Mouse (Mus musculus) Patski (cell line): ENCODE measurements around the gene Elavl1. TPM values are rescaled to one million over a fixed set of nuclear protein-coding genes. Genes with fewer than 3 reads are reported as not detected.

Source experiments
- ATAC-seq: fragments of 100-300 bp; one replicate; pipeline ENCODE4 v1.8.0; 2021
- CTCF ChIA-PET: fragments of 350-600 bp; sonication (Branson Sonifier 250); formaldehyde crosslinking; loops from one replicate; lab custom pipeline; 2022; ENCODE audit warnings: inconsistent platforms; lab: Charles Lee
- POLR2A ChIA-PET: fragments of 350-600 bp; sonication (Branson Sonifier 250); formaldehyde crosslinking; loops from one replicate; lab custom pipeline; 2022; ENCODE audit warnings: antibody characterized with exemption, inconsistent platforms; lab: Charles Lee
- DNase-seq: peaks from one replicate; pipeline ENCODE4 v3.0.0-alpha.2; 2011; ENCODE audit warnings: low read depth, low spot score
- H3K27me3 ChIP-seq: fragments of 371-371 bp; one replicate; pipeline ENCODE4 v1.5.1; 2021
- CTCF ChIP-seq: fragments of 100-300 bp; IDR thresholded peaks from one replicate; pipeline ENCODE4 v1.5.1; 2021
- in situ Hi-C: fragments of 300-500 bp; cut with MboI; formaldehyde crosslinking; loops from 3 replicates; pipeline ENCODE4 v1.11.1; 2018; ENCODE audit warnings: low pct_unique_long_range_greater_than_20kb, mixed read lengths
- polyA plus RNA-seq: library from polyadenylated mRNA; unstranded; gene quantifications from one replicate; pipeline ENCODE4 v1.2.3, GENCODE M21; 2021

Elavl1 gene
- polyA plus RNA-seq, 1 experiment from 2014 or later: 66.1 TPM

GRCm38 (mm10) chr8:4313254-4314124 lies 11.7 kb downstream of the Elavl1 start:
- CTCF ChIA-PET: interaction anchor here (0.8 to 5.5 kb wide), 5 partner anchors 9 to 63 kb away, joined by 3 to 39 read pairs (median 4); no protein-coding TSS in a partner anchor
- peak; percentile 58 for ATAC-seq
- POLR2A ChIA-PET: no interaction called here
- no peaks in the 10 kb centered on the region for H3K27me3 ChIP-seq
- no peak for TF ChIP-seq CTCF
- no peak for DNase-seq
- in situ Hi-C loops: no loop called here

- H3K27me3 ChIP-seq: no peaks in the 10 kb centered on the region
- in situ Hi-C loops: no loop called here
- ATAC-seq: no peak
- CTCF ChIA-PET: interaction anchor here (0.8 to 5.5 kb wide), 8 partner anchors 10 to 62 kb away, joined by 3 to 39 read pairs (median 4); no protein-coding TSS in a partner anchor
- POLR2A ChIA-PET: interaction anchor here (0.9 to 1.5 kb wide), 2 partner anchors 8 to 27 kb away, joined by 3 to 4 read pairs; no protein-coding TSS in a partner anchor
- TF ChIP-seq CTCF: no peak
- no peak for DNase-seq
Measured at GRCm38 (mm10) chr8:4312104-4312503, 13.1 kb downstream of the Elavl1 start.

GRCm38 (mm10) chr8:4305838-4306237 lies 19.4 kb downstream of the Elavl1 start:
- in situ Hi-C loops: no loop called here
- ChIA-PET POLR2A (no interaction called here), CTCF (interaction anchor here (1.0 to 3.8 kb wide), 2 partner anchors 10 to 16 kb away, joined by 3 to 15 read pairs; no protein-coding TSS in a partner anchor)
- no peak for ATAC-seq
- no peak for DNase-seq
- H3K27me3 ChIP-seq: no peaks in the 10 kb centered on the region
- TF ChIP-seq CTCF: no peak

- no peaks in the 10 kb centered on the region for H3K27me3 ChIP-seq
- TF ChIP-seq CTCF: no peak
- in situ Hi-C loops: no loop called here
- POLR2A ChIA-PET: no interaction called here
- CTCF ChIA-PET: interaction anchor here (1.0 to 3.8 kb wide), 2 partner anchors 18 to 46 kb away, joined by 3 to 15 read pairs; no protein-coding TSS in a partner anchor
- ATAC-seq (no peak), DNase-seq (no peak)
Measured at GRCm38 (mm10) chr8:4304124-4304547, 21.1 kb downstream of the Elavl1 start.

- POLR2A ChIA-PET: no interaction called here
- CTCF ChIA-PET: no interaction called here
- DNase-seq: no peak
- no peaks in the 10 kb centered on the region for H3K27me3 ChIP-seq
- no peak for ATAC-seq
- in situ Hi-C loops: no loop called here
- TF ChIP-seq CTCF: no peak
Measured at GRCm38 (mm10) chr8:4297822-4298221, 27.4 kb downstream of the Elavl1 start.

GRCm38 (mm10) chr8:4292738-4293137 lies 32.5 kb downstream of the Elavl1 start:
- peak; percentile 57 for TF ChIP-seq CTCF
- ChIA-PET CTCF (interaction anchor here (0.7 to 1.5 kb wide), 4 partner anchors 11 to 35 kb away, joined by 3 to 6 read pairs (median 3); no protein-coding TSS in a partner anchor), POLR2A (no interaction called here)
- ATAC-seq: no peak
- H3K27me3 ChIP-seq: no peaks in the 10 kb centered on the region
- in situ Hi-C loops: no loop called here
- DNase-seq: no peak

GRCm38 (mm10) chr8:4276111-4276465 lies 49.1 kb downstream of the Elavl1 start:
- ChIA-PET POLR2A (interaction anchor here (0.7 to 1.4 kb wide), 2 partner anchors 10 to 18 kb away, joined by 3 read pairs; no protein-coding TSS in a partner anchor), CTCF (interaction anchor here (1.1 to 1.5 kb wide), 2 partner anchors 25 to 46 kb away, joined by 4 to 6 read pairs; no protein-coding TSS in a partner anchor)
- DNase-seq (no peak), ATAC-seq (peak; percentile 36)
- TF ChIP-seq CTCF: no peak
- H3K27me3 ChIP-seq: no peaks in the 10 kb centered on the region
- in situ Hi-C loops: loop anchor here (5.0 kb wide), 1 partner anchor 46 kb away; no protein-coding TSS in a partner anchor

- ChIA-PET POLR2A (interaction anchor here (0.6 to 1.4 kb wide), 3 partner anchors 11 to 18 kb away, joined by 3 read pairs; no protein-coding TSS in a partner anchor), CTCF (interaction anchor here (0.8 to 2.0 kb wide), 5 partner anchors 16 to 47 kb away, joined by 3 to 6 read pairs (median 6); no protein-coding TSS in a partner anchor)
- no peak for TF ChIP-seq CTCF
- DNase-seq: peak; percentile 65
- peak; percentile 92 for ATAC-seq
- no peaks in the 10 kb centered on the region for H3K27me3 ChIP-seq
- in situ Hi-C loops: loop anchor here (5.0 kb wide), 1 partner anchor 47 kb away; no protein-coding TSS in a partner anchor
Measured at GRCm38 (mm10) chr8:4275275-4276110, 49.7 kb downstream of the Elavl1 start, which contains the start of gene Timm44. TSS of gene Timm44 (minus strand) at chr8:4275913.

- in situ Hi-C loops: no loop called here
- TF ChIP-seq CTCF: no peak
- ChIA-PET POLR2A (no interaction called here), CTCF (no interaction called here)
- DNase-seq (no peak), ATAC-seq (no peak)
- no peaks in the 10 kb centered on the region for H3K27me3 ChIP-seq
Measured at GRCm38 (mm10) chr8:4269609-4270008, 55.6 kb downstream of the Elavl1 start.

GRCm38 (mm10) chr8:4267627-4268026 lies 57.6 kb downstream of the Elavl1 start:
- DNase-seq: no peak
- POLR2A ChIA-PET: no interaction called here
- ATAC-seq: no peak
- in situ Hi-C loops: no loop called here
- H3K27me3 ChIP-seq: no peaks in the 10 kb centered on the region
- no peak for TF ChIP-seq CTCF
- CTCF ChIA-PET: interaction anchor here (1.2 kb wide), 1 partner anchor 55 kb away, joined by 3 read pairs; no protein-coding TSS in a partner anchor
